Mouse (Mus musculus) intestine, embryonic 14.5 days (tissue): ENCODE data around the gene Slit2. TPM values are rescaled to one million over a fixed set of nuclear protein-coding genes. Genes with fewer than 3 reads are reported as not detected.

ENCODE experiments used
- ATAC-seq: fragments of 200-750 bp; cut with Nextera tagmentation; replicated peaks from 2 replicates; pipeline ENCODE4 v1.8.0; 2017; ENCODE audit warnings: low read depth, moderate number of reproducible peaks, moderate TSS enrichment, moderate library complexity; ENCODE audit not compliant: low FRiP score, low TSS enrichment
- DNase-seq: peaks from one replicate; pipeline ENCODE4 v3.0.0-alpha.2; 2018; ENCODE audit warnings: low spot score
- H3K27ac ChIP-seq: fragments of 300-500 bp; sonication (generic); 2 replicates; pipeline ENCODE4 v1.5.1; 2014; ENCODE audit warnings: low read depth, mild to moderate bottlenecking, control low read depth
- H3K27me3 ChIP-seq: fragments of 300-500 bp; sonication (generic); replicated peaks from 2 replicates; pipeline ENCODE4 v1.6.1; 2014; ENCODE audit warnings: low read length, control low read depth; ENCODE audit not compliant: control insufficient read depth, insufficient read depth
- H3K36me3 ChIP-seq: fragments of 300-500 bp; sonication (generic); 2 replicates; pipeline ENCODE4 v1.6.1; 2014; ENCODE audit warnings: low read length, control low read depth; ENCODE audit not compliant: control insufficient read depth, insufficient read depth
- H3K4me1 ChIP-seq: fragments of 300-500 bp; sonication (generic); replicated peaks from 2 replicates; pipeline ENCODE4 v1.6.1; 2014; ENCODE audit warnings: low read length, control low read depth, mixed read lengths; ENCODE audit not compliant: control insufficient read depth, insufficient read depth
- H3K4me2 ChIP-seq: fragments of 300-500 bp; sonication (generic); 2 replicates; pipeline ENCODE4 v1.6.1; 2014; ENCODE audit warnings: low read length
- H3K4me3 ChIP-seq: fragments of 300-500 bp; sonication (generic); 2 replicates; pipeline ENCODE4 v1.5.1; 2014; ENCODE audit warnings: low read depth, low read length, control low read depth, mixed read lengths
- H3K9ac ChIP-seq: fragments of 300-500 bp; sonication (generic); 2 replicates; pipeline ENCODE4 v1.6.1; 2014; ENCODE audit warnings: mild to moderate bottlenecking, low read length
- H3K9me3 ChIP-seq: fragments of 300-500 bp; sonication (generic); 2 replicates; pipeline ENCODE4 v1.6.1; 2016; ENCODE audit warnings: low read length, control low read depth; ENCODE audit not compliant: control insufficient read depth
- WGBS: fragments of 180-500 bp; shearing (Covaris S2); extraction: QIAGEN DNeasy Blood & Tissue Kit; methylation state at CpG from one replicate; pipeline ENCODE4 v1.1.7; 2014; 5-methylcytosine and 5-hydroxymethylcytosine counted together
- polyA plus RNA-seq: library from polyadenylated mRNA; unstranded; fragments of >200 nt; fragmentation: Nextera tagmentation; extraction: Ambion mirVana; gene quantifications from 2 replicates; pipeline ENCODE4 v1.2.1, GENCODE M21; 2014

Gene Slit2
- polyA plus RNA-seq, 1 experiment from 2014 or later, result 38.6 TPM

GRCm38 (mm10) chr5:48327652-48328051 is 344.7 kb downstream of the Slit2 start, which contains the start of gene 5730480H06Rik:
Gene 5730480H06Rik (plus strand): TSS chr5:48327952.
- Histone ChIP-seq H3K4me3 (no peak within 1 kb of the TSS), H3K9me3 (no peaks in the 10 kb centered on the region), H3K27me3 (no peaks in the 10 kb centered on the region), H3K27ac (no peak within 1 kb of the TSS), H3K9ac (no peak within 1 kb of the TSS), H3K4me1 (no peaks in the 10 kb centered on the region), H3K36me3 (no peaks in the 10 kb centered on the region), H3K4me2 (no peak within 1 kb of the TSS)
- no peak for ATAC-seq
- WGBS, result 94% methylated on average over 8 of the region's 8 CpGs
- no peak for DNase-seq

DNA sequence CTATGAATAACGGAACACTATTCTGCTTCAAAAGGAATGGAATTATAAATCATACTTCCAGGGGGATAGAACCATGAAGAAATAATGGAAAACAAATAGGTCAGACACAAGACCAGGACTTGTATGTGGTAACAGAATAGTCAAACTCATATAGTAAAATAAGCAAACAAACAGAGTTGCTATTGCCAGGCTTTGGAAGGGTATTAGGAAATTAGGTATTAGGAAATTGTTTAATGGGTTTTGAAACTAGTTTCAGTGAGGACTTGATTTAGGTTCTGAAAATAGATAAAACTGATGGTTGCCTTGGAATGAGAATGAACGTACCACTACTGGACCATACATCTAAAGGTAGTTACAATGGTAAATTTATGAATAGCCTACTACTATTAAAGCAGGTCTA is 346.8 kb downstream of the Slit2 start:
- no peak for DNase-seq
- H3K4me2 ChIP-seq, result no peak overlapping the region
- no peak overlapping the region for H3K4me3 ChIP-seq
- H3K27me3 ChIP-seq, result no peaks in the 10 kb centered on the region
- H3K4me1 ChIP-seq, result no peaks in the 10 kb centered on the region
- no peak for ATAC-seq
- no peak overlapping the region for H3K9ac ChIP-seq
- WGBS, result 94% methylated on average over 2 of the region's 2 CpGs
- no peaks in the 10 kb centered on the region for H3K9me3 ChIP-seq
- no peaks in the 10 kb centered on the region for H3K36me3 ChIP-seq
- no peak overlapping the region for H3K27ac ChIP-seq

GRCm38 (mm10) chr5:48330817-48331216 is 347.9 kb downstream of the Slit2 start:
- no peaks in the 10 kb centered on the region for H3K9me3 ChIP-seq
- WGBS, result 84% methylated on average over 2 of the region's 2 CpGs
- H3K9ac ChIP-seq, result no peak overlapping the region
- H3K27ac ChIP-seq, result no peak overlapping the region
- H3K4me2 ChIP-seq, result no peak overlapping the region
- no peaks in the 10 kb centered on the region for H3K36me3 ChIP-seq
- no peak overlapping the region for H3K4me3 ChIP-seq
- H3K27me3 ChIP-seq, result no peaks in the 10 kb centered on the region
- H3K4me1 ChIP-seq, result no peaks in the 10 kb centered on the region
- no peak for DNase-seq
- ATAC-seq, result no peak

DNA sequence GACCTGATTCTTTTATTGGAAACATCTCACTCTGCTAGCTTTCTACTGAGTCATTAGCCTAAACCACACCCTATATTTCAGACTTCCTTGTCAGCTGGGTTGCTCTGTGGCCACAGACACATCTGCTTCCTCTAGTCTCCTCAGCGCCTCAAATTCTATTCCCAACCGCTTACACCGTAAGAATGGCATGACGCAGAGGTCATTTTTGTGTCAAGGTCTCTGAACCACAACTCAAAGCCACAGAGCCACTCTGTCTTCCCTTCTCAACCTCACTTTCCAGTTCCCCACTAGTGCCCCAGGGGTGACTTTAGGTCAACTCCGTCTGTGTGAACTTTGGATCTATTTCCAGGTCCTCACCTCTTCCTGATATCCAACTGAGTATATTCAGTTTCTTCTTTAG is 348.5 kb downstream of the Slit2 start:
- Histone ChIP-seq H3K9me3 (no peaks in the 10 kb centered on the region), H3K4me1 (no peaks in the 10 kb centered on the region), H3K27ac (no peak overlapping the region), H3K4me3 (no peak overlapping the region), H3K9ac (no peak overlapping the region), H3K36me3 (no peaks in the 10 kb centered on the region), H3K4me2 (no peak overlapping the region), H3K27me3 (no peaks in the 10 kb centered on the region)
- ATAC-seq (no peak), DNase-seq (no peak)
- 56% methylated on average over 5 of the region's 5 CpGs for WGBS

GRCm38 (mm10) chr5:48333407-48333806 is 350.5 kb downstream of the Slit2 start:
- 80% methylated on average over 3 of the region's 3 CpGs for WGBS
- H3K27me3 ChIP-seq, result no peaks in the 10 kb centered on the region
- no peak overlapping the region for H3K4me2 ChIP-seq
- H3K36me3 ChIP-seq, result no peaks in the 10 kb centered on the region
- no peaks in the 10 kb centered on the region for H3K9me3 ChIP-seq
- H3K9ac ChIP-seq, result no peak overlapping the region
- no peak overlapping the region for H3K27ac ChIP-seq
- H3K4me1 ChIP-seq, result no peaks in the 10 kb centered on the region
- ATAC-seq (no peak), DNase-seq (no peak)
- H3K4me3 ChIP-seq, result no peak overlapping the region

DNA sequence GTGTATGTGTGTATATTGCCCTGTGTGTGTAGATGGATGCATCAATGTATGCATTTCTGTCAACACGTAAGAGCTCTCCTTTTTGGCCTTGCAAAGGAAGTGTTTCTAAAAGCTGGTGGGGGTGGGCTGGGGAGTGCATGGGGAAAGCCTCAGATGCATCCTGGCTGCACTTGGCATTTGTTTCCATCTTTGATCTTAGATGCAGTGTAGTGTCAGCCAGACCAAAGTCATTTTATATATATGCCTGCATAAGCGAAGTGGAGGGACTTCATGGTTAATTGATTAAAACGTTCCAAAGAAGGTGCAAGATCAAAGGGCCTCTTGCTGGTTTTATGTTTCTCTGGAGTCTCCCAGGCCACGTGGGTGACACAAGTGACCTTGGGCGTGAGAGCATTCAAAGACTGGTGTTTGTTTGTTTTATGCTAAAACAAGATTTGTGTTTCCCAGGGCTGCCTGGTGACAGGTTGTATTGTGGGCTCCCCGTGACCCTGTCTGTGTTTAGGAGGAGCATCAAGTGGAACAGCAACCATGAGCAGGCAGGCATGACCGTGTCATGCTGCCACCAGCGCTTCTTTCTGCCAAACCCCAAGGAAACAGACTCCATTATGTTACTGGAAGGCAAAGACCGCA is 351.1 kb downstream of the Slit2 start:
- H3K36me3 ChIP-seq, result no peaks in the 10 kb centered on the region
- 47% methylated on average over 9 of the region's 9 CpGs for whole genome bisulfite sequencing
- no peak for DNase-seq
- no peak overlapping the region for H3K4me3 ChIP-seq
- no peak for ATAC-seq
- no peaks in the 10 kb centered on the region for H3K27me3 ChIP-seq
- no peak overlapping the region for H3K4me2 ChIP-seq
- no peak overlapping the region for H3K9ac ChIP-seq
- no peaks in the 10 kb centered on the region for H3K9me3 ChIP-seq
- no peaks in the 10 kb centered on the region for H3K4me1 ChIP-seq
- H3K27ac ChIP-seq, result no peak overlapping the region

DNA sequence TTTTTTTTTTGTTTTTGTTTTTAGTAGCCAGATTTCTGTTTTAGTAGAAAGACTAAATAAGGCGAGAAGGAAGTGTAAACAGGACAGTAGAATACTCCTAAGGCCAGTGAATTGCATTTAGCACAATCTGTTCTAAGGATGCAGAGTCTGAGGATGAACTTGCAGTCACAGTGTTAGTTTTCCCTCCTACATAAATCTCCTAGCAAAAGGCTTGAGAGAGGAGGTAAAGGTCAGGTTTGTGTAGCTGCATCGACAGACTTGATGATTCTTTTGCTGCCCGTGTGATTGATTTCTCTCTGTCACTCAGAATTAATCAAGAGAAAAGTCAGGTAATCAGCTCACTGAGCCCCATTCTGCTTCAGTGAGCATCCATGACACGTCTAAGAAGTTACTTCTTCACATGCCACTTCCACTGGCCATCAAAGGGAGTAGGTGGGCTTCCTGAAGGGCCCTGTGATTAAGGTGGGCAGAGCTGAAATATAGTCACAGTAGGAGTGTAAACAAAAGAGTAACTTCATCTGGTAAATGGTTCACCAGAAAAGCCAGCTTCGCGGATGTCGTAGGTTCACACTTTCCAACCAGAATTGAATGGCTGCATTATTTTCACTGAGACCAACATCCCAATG is 358.0 kb downstream of the Slit2 start:
- Histone ChIP-seq H3K9me3 (no peaks in the 10 kb centered on the region), H3K36me3 (no peaks in the 10 kb centered on the region), H3K27ac (no peak overlapping the region), H3K4me1 (no peaks in the 10 kb centered on the region), H3K9ac (no peak overlapping the region), H3K27me3 (no peaks in the 10 kb centered on the region), H3K4me2 (no peak overlapping the region), H3K4me3 (no peak overlapping the region)
- no peak for ATAC-seq
- WGBS, result 41% methylated on average over 7 of the region's 7 CpGs
- no peak for DNase-seq

GRCm38 (mm10) chr5:48345095-48345982 is 362.4 kb downstream of the Slit2 start:
- Histone ChIP-seq H3K9ac (no peak overlapping the region), H3K4me1 (no peaks in the 10 kb centered on the region), H3K27ac (no peak overlapping the region), H3K4me3 (no peak overlapping the region), H3K4me2 (no peak overlapping the region), H3K9me3 (no peaks in the 10 kb centered on the region), H3K36me3 (no peaks in the 10 kb centered on the region), H3K27me3 (no peaks in the 10 kb centered on the region)
- ATAC-seq (peak; percentile 70; the same call in 1 of the 2 replicates), DNase-seq (no peak)
- 40% methylated on average over 5 of the region's 5 CpGs for WGBS
